Mouse (Mus musculus) CH12.LX (cell line): ENCODE data around the gene Acmsd. TPM values are rescaled to one million over a fixed set of nuclear protein-coding genes. Genes with fewer than 3 reads are reported as not detected.

Source experiments
- DNase-seq: peaks from one replicate; pipeline ENCODE4 v3.0.0-alpha.2; 2013; ENCODE audit errors: extremely low read depth
- H3K27ac ChIP-seq: 2 replicates; pipeline ENCODE4 v1.5.1; 2012; ENCODE audit warnings: low read depth, mild to moderate bottlenecking, control low read depth, moderate library complexity; ENCODE audit not compliant: insufficient read depth
- H3K27me3 ChIP-seq: replicated peaks from 2 replicates; pipeline ENCODE3; 2012; ENCODE audit warnings: inconsistent platforms
- H3K36me3 ChIP-seq, 2 experiments: replicated peaks in 1 of 2; 2 replicates each; pipeline versions ENCODE3 to v1.6.1; 2012; ENCODE audit warnings: inconsistent platforms in 1 of 2, low read length in 1 of 2, mild to moderate bottlenecking in 1 of 2, mixed read lengths in 1 of 2, moderate library complexity in 1 of 2; ENCODE audit not compliant: control insufficient read depth in 1 of 2, insufficient read depth in 1 of 2
- H3K4me1 ChIP-seq, 2 experiments: 2 replicates each; pipeline ENCODE4 v1.6.1; 2012; ENCODE audit warnings: inconsistent platforms in 1 of 2, moderate library complexity in 1 of 2; ENCODE audit not compliant: insufficient read depth in 2 of 2, control insufficient read depth in 1 of 2
- H3K4me2 ChIP-seq: 2 replicates; pipeline ENCODE4 v1.6.1; 2012; ENCODE audit warnings: low read depth, mild to moderate bottlenecking, control low read depth; ENCODE audit not compliant: poor library complexity, insufficient read depth, severe bottlenecking
- H3K4me3 ChIP-seq, 3 experiments: fragments of 150-350 bp in 1 of 3; sonication (generic) in 1 of 3; replicated peaks in 1 of 3; 2 replicates each; pipeline versions ENCODE3 to v1.5.1; 2011 to 2012; ENCODE audit warnings: low read depth in 2 of 3, low read length in 2 of 3, mild to moderate bottlenecking in 2 of 3, moderate library complexity in 2 of 3, control low read depth in 1 of 3, improper control_type of control experiment in 1 of 3, inconsistent platforms in 1 of 3, mixed read lengths in 1 of 3; ENCODE audit not compliant: poor library complexity in 1 of 3
- H3K79me2 ChIP-seq: replicated peaks from 2 replicates; pipeline ENCODE4 v1.6.1; 2012; ENCODE audit warnings: mild to moderate bottlenecking, moderate library complexity; ENCODE audit not compliant: control insufficient read depth, poor library complexity, insufficient read depth, severe bottlenecking; ENCODE audit errors: extremely low read depth
- H3K9ac ChIP-seq: 2 replicates; pipeline ENCODE4 v1.6.1; 2012; ENCODE audit warnings: low read depth, mild to moderate bottlenecking, control low read depth, moderate library complexity; ENCODE audit not compliant: insufficient read depth
- H3K9me3 ChIP-seq: replicated peaks from 2 replicates; pipeline ENCODE3; 2012; ENCODE audit warnings: low read length, inconsistent platforms, mixed read lengths
- HCFC1 ChIP-seq: IDR thresholded peaks from 2 replicates; pipeline ENCODE4 v1.6.1; 2012; ENCODE audit warnings: low read depth, mild to moderate bottlenecking, inconsistent platforms, low read length, improper control_type of control experiment
- TCF12 ChIP-seq: IDR thresholded peaks from 2 replicates; pipeline ENCODE4 v1.6.1; 2014; ENCODE audit warnings: low read depth, mild to moderate bottlenecking, inconsistent platforms, low read length, improper control_type of control experiment
- dilution Hi-C: fragments of 300-500 bp; cut with MboI; formaldehyde crosslinking; loops from 2 replicates; pipeline ENCODE4 v1.14.3; 2020; ENCODE audit warnings: low sequenced_read_pairs; ENCODE audit not compliant: extremely low pct_unique_long_range_greater_than_20kb, extremely low pct_ligation_motif_present
- in situ Hi-C: fragments of 300-500 bp; cut with MboI; formaldehyde crosslinking; loops from 3 replicates; pipeline ENCODE4 v1.14.3; 2019; ENCODE audit warnings: low sequenced_read_pairs, low pct_ligation_motif_present, low pct_unique_long_range_greater_than_20kb, mixed read lengths
- polyA plus RNA-seq: library from polyadenylated mRNA; unstranded; fragments of >175 nt; gene quantifications from 2 replicates; pipeline ENCODE4 v1.2.1, GENCODE M21; 2012; ENCODE audit warnings: low read depth; ENCODE audit not compliant: insufficient read length
- total RNA-seq, 2 experiments: library from RNA; depleted of rRNA; stranded (reverse); fragments of 300-350 nt in 1 of 2; fragments of >200 nt in 1 of 2; gene quantifications; 2 replicates each; pipeline ENCODE4 v1.2.3; 2012 to 2014

The Acmsd gene
- total and polyA plus RNA-seq, 3 experiments, result not detected

DNA sequence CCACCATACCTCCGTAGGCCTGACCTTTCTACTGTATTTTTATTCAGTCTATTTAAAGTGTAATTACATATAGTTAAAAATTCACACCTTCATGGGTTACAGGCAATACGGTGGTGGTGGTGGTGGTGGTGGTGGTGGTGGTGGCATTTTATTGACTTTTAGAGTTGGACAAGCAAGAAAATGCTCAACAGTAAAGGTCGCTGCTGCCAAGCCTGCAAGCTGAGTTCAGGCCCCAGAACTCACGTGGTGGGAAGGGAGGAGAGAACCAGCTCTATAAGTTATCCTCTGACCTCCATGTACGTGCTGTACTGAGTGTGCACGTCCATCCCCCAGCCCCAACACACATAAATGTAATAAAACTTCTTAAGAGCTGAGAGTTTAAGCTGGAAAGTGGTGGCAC lies 87.2 kb downstream of the Acmsd start:
- no peak overlapping the region for H3K27ac ChIP-seq
- DNase-seq, result no peak
- no peak overlapping the region for H3K4me2 ChIP-seq
- TF ChIP-seq HCFC1, result no peak
- no peak for TF ChIP-seq TCF12
- H3K4me3 ChIP-seq, result no peak overlapping the region
- no peaks in the 10 kb centered on the region for H3K79me2 ChIP-seq
- no peak overlapping the region for H3K9ac ChIP-seq
- no peaks in the 10 kb centered on the region for H3K4me1 ChIP-seq
- in situ Hi-C loops, result no loop called here
- H3K9me3 ChIP-seq, result no peaks in the 10 kb centered on the region
- dilution Hi-C loops, result no loop called here
- H3K27me3 ChIP-seq, result no peaks in the 10 kb centered on the region
- H3K36me3 ChIP-seq, result no peaks in the 10 kb centered on the region

Other genes with a start within 250 kb of the Acmsd start
- gene Tmem163, start 49.9 kb upstream of the Acmsd start, total RNA-seq (2012; rRNA removed), result 4.2 and 4.5 TPM in 2 replicates
- 5.3 and 8.1 TPM in 2 replicates for gene Tmem163, start 49.9 kb upstream of the Acmsd start, total RNA-seq (2014; rRNA removed)
- gene Tmem163, start 49.9 kb upstream of the Acmsd start, polyA plus RNA-seq, result 10.0 and 11.2 TPM in 2 replicates
- gene Ccnt2, start 44.8 kb downstream of the Acmsd start, total RNA-seq (2012; rRNA removed), result 18.1 and 18.6 TPM in 2 replicates
- 30.8 and 36.5 TPM in 2 replicates for gene Ccnt2, start 44.8 kb downstream of the Acmsd start, total RNA-seq (2014; rRNA removed)
- 25.9 and 27.4 TPM in 2 replicates for gene Ccnt2, start 44.8 kb downstream of the Acmsd start, polyA plus RNA-seq
- gene Map3k19, start 125.6 kb downstream of the Acmsd start, total RNA-seq (2012; rRNA removed), result 0.04 TPM in 2 replicates
- gene Map3k19, start 125.6 kb downstream of the Acmsd start, total RNA-seq (2014; rRNA removed), result 0.05 TPM in 1 of 2 replicates, not detected in the other
- not detected in 2 replicates for gene Map3k19, start 125.6 kb downstream of the Acmsd start, polyA plus RNA-seq
- 35.1 and 37.5 TPM in 2 replicates for gene Rab3gap1, start 139.4 kb downstream of the Acmsd start, total RNA-seq (2012; rRNA removed)
- gene Rab3gap1, start 139.4 kb downstream of the Acmsd start, total RNA-seq (2014; rRNA removed), result 21.8 and 22.6 TPM in 2 replicates
- 21.7 and 21.9 TPM in 2 replicates for gene Rab3gap1, start 139.4 kb downstream of the Acmsd start, polyA plus RNA-seq